Mouse (Mus musculus) heart, embryonic 10.5 days (tissue): Measurements from ENCODE around the gene Mical1. TPM values are rescaled to one million over a fixed set of nuclear protein-coding genes. Genes with fewer than 3 reads are reported as not detected.
"Not testable (repeated sequence)": the region's sequence is repeated elsewhere in the genome, so short reads cannot be mapped to it uniquely, and the experiment has no call there.

Experiments used
- DNase-seq: peaks from one replicate; pipeline ENCODE4 v3.0.0-alpha.2; 2017; ENCODE audit warnings: low spot score
- H3K27ac ChIP-seq: fragments of 300-500 bp; sonication (generic); 2 replicates; pipeline ENCODE4 v1.5.1; 2016; ENCODE audit warnings: mild to moderate bottlenecking
- H3K27me3 ChIP-seq: fragments of 300-500 bp; sonication (generic); 2 replicates; pipeline ENCODE4 v1.6.1; 2016; ENCODE audit warnings: mild to moderate bottlenecking; ENCODE audit not compliant: poor library complexity, insufficient read depth, severe bottlenecking
- H3K36me3 ChIP-seq: fragments of 300-500 bp; sonication (generic); 2 replicates; pipeline ENCODE4 v1.6.1; 2016; ENCODE audit warnings: mild to moderate bottlenecking, moderate library complexity
- H3K4me1 ChIP-seq: fragments of 300-500 bp; sonication (generic); 2 replicates; pipeline ENCODE4 v1.6.1; 2016; ENCODE audit warnings: mild to moderate bottlenecking
- H3K4me3 ChIP-seq: fragments of 300-500 bp; sonication (generic); 2 replicates; pipeline ENCODE4 v1.5.1; 2016; ENCODE audit warnings: mild to moderate bottlenecking, moderate library complexity
- H3K9me3 ChIP-seq: fragments of 300-500 bp; sonication (generic); 2 replicates; pipeline ENCODE4 v1.6.1; 2016; ENCODE audit warnings: mild to moderate bottlenecking, moderate library complexity
- WGBS: fragments of 180-500 bp; shearing (Covaris S2); methylation state at CpG from one replicate; pipeline ENCODE4 v1.1.7; 2016; 5-methylcytosine and 5-hydroxymethylcytosine counted together
- polyA plus RNA-seq: library from polyadenylated mRNA; unstranded; fragments of >200 nt; fragmentation: Nextera tagmentation; extraction: Ambion mirVana; gene quantifications from 2 replicates; pipeline ENCODE4 v1.2.1, GENCODE M21; 2016

Mical1 gene
- polyA plus RNA-seq, 1 experiment from 2014 or later: 48.8 TPM

- no peak overlapping the region for H3K27ac ChIP-seq
These were observed 6.3 kb downstream of the Mical1 start for GRCm38 (mm10) chr10:41482446-41482845.

GRCm38 (mm10) chr10:41485778-41486177 is 9.7 kb downstream of the Mical1 start:
- Histone ChIP-seq H3K27me3 (no peaks in the 10 kb centered on the region), H3K4me3 (no peak overlapping the region), H3K27ac (no peak overlapping the region), H3K4me1 (peaks cover 40% of the 10 kb centered on the region), H3K9me3 (no peaks in the 10 kb centered on the region), H3K36me3 (peaks cover 77% of the 10 kb centered on the region)
- 90% methylated on average over 16 of the region's 16 CpGs for WGBS
- no peak for DNase-seq

More at GRCm38 (mm10) chr10:41482446-41482845, 6.3 kb downstream of the Mical1 start:
- no peaks in the 10 kb centered on the region for H3K9me3 ChIP-seq
- H3K27me3 ChIP-seq: no peaks in the 10 kb centered on the region
- 81% methylated on average over 7 of the region's 7 CpGs for WGBS
- no peak for DNase-seq
- H3K36me3 ChIP-seq: peaks cover 91% of the 10 kb centered on the region
- H3K4me3 ChIP-seq: no peak overlapping the region
- peaks cover 41% of the 10 kb centered on the region for H3K4me1 ChIP-seq

- Histone ChIP-seq H3K36me3 (peaks cover 70% of the 10 kb centered on the region), H3K4me3 (no peak overlapping the region), H3K9me3 (no peaks in the 10 kb centered on the region), H3K4me1 (peaks cover 31% of the 10 kb centered on the region), H3K27me3 (no peaks in the 10 kb centered on the region), H3K27ac (no peak overlapping the region)
- 89% methylated on average over 14 of the region's 14 CpGs for WGBS
- no peak for DNase-seq
These were observed 10.5 kb downstream of the Mical1 start for GRCm38 (mm10) chr10:41486506-41487170.

DNA sequence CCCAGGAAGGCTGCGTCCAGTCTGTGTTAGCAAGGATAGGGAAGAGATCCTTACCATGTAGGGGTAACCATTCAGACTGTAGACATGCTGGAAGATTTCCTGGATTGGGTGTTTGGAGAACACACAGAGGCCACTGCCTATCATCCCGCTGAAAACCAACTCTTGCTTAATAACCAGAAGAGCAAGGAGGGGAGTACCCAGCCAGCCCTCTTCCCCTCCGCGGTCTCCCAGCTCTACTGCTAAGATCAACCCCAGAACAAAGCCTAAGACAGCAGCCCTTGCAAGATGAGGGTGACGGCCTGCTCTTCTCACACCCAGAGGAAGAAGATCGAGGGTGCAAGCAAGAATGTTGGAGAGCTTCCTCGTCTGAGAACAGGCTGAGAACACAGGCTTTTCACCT is 12.8 kb downstream of the Mical1 start:
- 48% methylated on average over 7 of the region's 7 CpGs for WGBS
- peak overlapping the region; percentile 92 for H3K27ac ChIP-seq
- DNase-seq: no peak

DNA sequence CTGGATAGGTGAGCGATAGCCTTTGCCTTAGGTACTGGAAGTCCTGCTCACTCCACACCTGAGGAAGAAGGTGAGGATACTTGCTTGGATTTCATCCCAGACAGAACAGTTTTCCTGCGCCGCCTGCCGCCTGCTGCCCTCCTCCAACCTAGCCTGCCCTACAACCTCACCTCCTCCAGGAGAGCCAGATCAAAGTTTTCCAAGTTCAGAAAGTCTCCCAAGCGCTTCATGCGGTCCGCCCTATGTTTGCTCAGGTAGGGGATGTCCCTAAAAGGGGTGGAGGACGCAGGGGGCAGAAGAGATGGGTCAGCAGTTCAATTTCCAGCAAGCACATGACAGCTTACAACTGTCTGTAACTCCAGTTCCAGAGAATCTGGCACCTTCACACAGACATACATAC is 13.2 kb downstream of the Mical1 start:
- Histone ChIP-seq H3K9me3 (no peaks in the 10 kb centered on the region), H3K27ac (peak overlapping the region; percentile 92), H3K4me3 (peak overlapping the region; percentile 77), H3K27me3 (no peaks in the 10 kb centered on the region), H3K4me1 (peaks cover 27% of the 10 kb centered on the region), H3K36me3 (peaks cover 44% of the 10 kb centered on the region)
- WGBS: 30% methylated on average over 8 of the region's 8 CpGs
- DNase-seq: no peak

More for the DNA sequence above, 12.8 kb downstream of the Mical1 start:
- no peaks in the 10 kb centered on the region for H3K9me3 ChIP-seq
- H3K4me3 ChIP-seq: peak overlapping the region; percentile 77
- H3K27me3 ChIP-seq: no peaks in the 10 kb centered on the region
- peaks cover 27% of the 10 kb centered on the region for H3K4me1 ChIP-seq
- peaks cover 48% of the 10 kb centered on the region for H3K36me3 ChIP-seq

DNA sequence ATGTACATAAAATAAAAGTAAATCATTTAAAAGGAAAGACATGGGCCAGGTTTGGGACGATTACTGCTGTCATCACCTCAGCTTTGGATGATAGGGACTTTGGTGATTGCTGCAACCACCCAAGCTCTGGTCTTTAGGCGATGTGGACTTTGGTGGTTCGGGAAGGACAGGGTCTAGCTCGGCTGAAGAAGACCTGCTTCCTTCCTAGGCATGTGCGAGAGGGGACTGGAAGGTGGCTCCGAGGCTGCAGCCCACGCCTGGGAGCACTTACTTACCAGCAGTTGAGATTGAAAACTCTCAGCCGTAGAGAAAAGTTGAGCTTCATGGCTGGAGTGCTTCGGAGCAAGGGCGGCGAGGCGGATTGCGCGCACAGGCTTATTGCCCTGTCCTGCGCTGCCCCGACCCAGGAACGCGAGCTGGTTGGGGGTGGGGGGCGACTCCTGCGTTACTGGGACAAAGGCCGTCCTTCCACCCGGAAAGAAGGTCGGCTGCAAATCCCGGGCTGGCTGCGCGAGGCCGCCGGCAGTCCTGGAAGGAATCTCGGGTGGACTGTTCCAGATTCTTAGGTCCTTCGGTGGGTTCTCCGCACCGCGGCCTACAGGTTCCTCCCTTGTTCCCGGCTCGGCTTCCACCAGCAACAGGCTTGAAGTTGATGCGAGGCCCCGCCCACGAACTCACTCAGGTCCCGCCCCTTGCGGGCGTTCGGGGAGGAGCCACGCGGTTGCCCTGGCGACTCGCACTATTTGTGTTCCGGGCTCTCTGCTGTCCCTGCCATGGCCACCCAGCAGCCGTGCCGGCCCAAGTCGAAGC is 13.8 kb downstream of the Mical1 start, which contains the start of the genes Smpd2 and Ppil6:
Gene Smpd2, minus strand, starts transcription at position 662 of the 810 bp plus-strand sequence.
Gene Ppil6, plus strand, starts transcription at position 732 of the 810 bp plus-strand sequence.
- Histone ChIP-seq H3K27me3 (no peaks in the 10 kb centered on the region), H3K27ac (peak within 1 kb of the TSS; percentile 92), H3K36me3 (peaks cover 38% of the 10 kb centered on the region), H3K4me1 (peaks cover 27% of the 10 kb centered on the region), H3K4me3 (peak within 1 kb of the TSS; percentile 77), H3K9me3 (no peaks in the 10 kb centered on the region)
- DNase-seq: peak; percentile 99
- under 1% methylated on average over 50 of the region's 50 CpGs for WGBS

DNA sequence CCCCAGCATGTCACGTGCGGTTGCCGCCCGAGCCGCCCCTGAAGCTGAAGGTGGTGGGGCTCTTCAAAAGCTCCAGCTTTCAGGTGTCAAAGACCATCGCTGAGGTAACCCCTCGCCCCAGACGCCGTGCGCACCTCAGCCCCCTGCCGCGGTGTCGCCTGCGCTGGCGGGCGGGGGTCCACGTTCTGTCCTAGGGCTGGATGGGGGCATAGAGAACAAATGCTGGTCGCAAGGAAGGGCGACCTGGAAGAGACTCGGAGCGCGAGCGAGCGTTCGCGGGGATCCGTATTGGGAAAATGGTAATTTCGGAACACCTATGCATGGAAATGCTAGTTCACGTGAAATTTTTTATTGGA is 14.4 kb downstream of the Mical1 start:
- H3K27me3 ChIP-seq: no peaks in the 10 kb centered on the region
- H3K9me3 ChIP-seq: no peaks in the 10 kb centered on the region
- peaks cover 32% of the 10 kb centered on the region for H3K36me3 ChIP-seq
- no peak for DNase-seq
- under 1% methylated on average over 29 of the region's 29 CpGs for WGBS
- peak overlapping the region; percentile 92 for H3K27ac ChIP-seq
- H3K4me1 ChIP-seq: peaks cover 27% of the 10 kb centered on the region
- H3K4me3 ChIP-seq: peak overlapping the region; percentile 77

DNA sequence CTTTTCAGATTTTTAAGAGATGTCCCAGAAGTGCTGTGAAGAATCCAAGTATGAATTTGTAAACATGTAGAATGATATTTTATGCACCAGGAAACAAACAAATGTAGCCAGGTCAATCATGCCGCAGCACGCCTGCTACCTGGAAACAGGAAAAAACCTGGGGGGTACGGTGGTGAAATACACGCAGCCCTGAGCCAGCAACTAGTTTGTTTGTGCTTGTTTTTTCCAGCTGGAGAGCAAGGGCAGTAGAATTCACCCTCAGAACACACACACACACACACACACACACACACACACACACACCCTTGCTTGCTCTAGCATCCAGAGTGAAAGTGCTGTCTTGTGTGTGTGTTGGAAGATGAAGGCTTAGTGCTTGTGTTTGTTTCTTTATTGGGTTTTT is 15.0 kb downstream of the Mical1 start:
- Histone ChIP-seq H3K27me3 (no peaks in the 10 kb centered on the region), H3K9me3 (no peaks in the 10 kb centered on the region), H3K4me3 (peak overlapping the region; percentile 77; the same call in 1 of the 2 replicates), H3K36me3 (peaks cover 26% of the 10 kb centered on the region), H3K27ac (no peak overlapping the region), H3K4me1 (peaks cover 27% of the 10 kb centered on the region)
- no peak for DNase-seq
- 55% methylated on average over 4 of the region's 4 CpGs for WGBS

DNA sequence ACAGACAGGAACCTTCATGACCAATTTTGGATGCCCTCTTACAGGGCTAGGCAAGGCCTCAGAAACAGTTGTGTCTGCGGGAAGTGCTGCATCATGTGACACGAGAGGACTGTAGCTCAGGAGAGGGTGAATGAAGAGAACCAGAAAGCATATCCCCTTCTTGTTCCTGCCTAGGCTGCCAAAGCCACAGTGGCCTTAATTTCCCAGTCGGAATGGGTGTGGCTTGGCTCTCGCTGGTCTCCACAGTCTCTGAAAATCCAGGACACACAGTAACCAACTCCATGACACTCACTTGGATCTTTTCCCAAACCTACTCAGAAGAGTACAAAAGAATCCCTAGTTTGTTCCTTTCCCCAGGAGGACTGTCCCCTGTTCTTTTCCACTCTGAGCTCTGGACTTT is 24.8 kb downstream of the Mical1 start:
- Histone ChIP-seq H3K9me3 (no peaks in the 10 kb centered on the region), H3K4me3 (no peak overlapping the region), H3K27ac (no peak overlapping the region), H3K4me1 (peaks cover 7% of the 10 kb centered on the region; the same call in 1 of the 2 replicates), H3K36me3 (no peaks in the 10 kb centered on the region), H3K27me3 (no peaks in the 10 kb centered on the region)
- no peak for DNase-seq
- 61% methylated on average over 4 of the region's 4 CpGs for WGBS

- H3K4me1 ChIP-seq: peaks cover 7% of the 10 kb centered on the region; the same call in 1 of the 2 replicates
- DNase-seq: no peak
- no peak overlapping the region for H3K4me3 ChIP-seq
- H3K9me3 ChIP-seq: no peaks in the 10 kb centered on the region
- H3K36me3 ChIP-seq: no peaks in the 10 kb centered on the region
- no peaks in the 10 kb centered on the region for H3K27me3 ChIP-seq
- WGBS: 88% methylated on average over 1 of the region's 1 CpGs
- no peak overlapping the region for H3K27ac ChIP-seq
These were observed 28.9 kb downstream of the Mical1 start for GRCm38 (mm10) chr10:41504996-41505395.

GRCm38 (mm10) chr10:41505446-41505845 is 29.3 kb downstream of the Mical1 start:
- WGBS: 6% methylated on average over 3 of the region's 3 CpGs
- not testable (repeated sequence) for H3K36me3 ChIP-seq, H3K27me3 ChIP-seq, H3K4me3 ChIP-seq, H3K27ac ChIP-seq, H3K4me1 ChIP-seq, H3K9me3 ChIP-seq
- peak; percentile 86 for DNase-seq

GRCm38 (mm10) chr10:41509160-41509559 is 33.0 kb downstream of the Mical1 start:
- Histone ChIP-seq H3K4me1 (no peaks in the 10 kb centered on the region), H3K27ac (no peak overlapping the region), H3K4me3 (no peak overlapping the region), H3K27me3 (no peaks in the 10 kb centered on the region), H3K36me3 (no peaks in the 10 kb centered on the region), H3K9me3 (no peaks in the 10 kb centered on the region)
- 27% methylated on average over 2 of the region's 2 CpGs for WGBS
- no peak for DNase-seq

- no peaks in the 10 kb centered on the region for H3K36me3 ChIP-seq
- H3K4me1 ChIP-seq: no peaks in the 10 kb centered on the region
- no peak overlapping the region for H3K4me3 ChIP-seq
- DNase-seq: no peak
- no peak overlapping the region for H3K27ac ChIP-seq
- WGBS: 71% methylated on average over 4 of the region's 4 CpGs
- no peaks in the 10 kb centered on the region for H3K9me3 ChIP-seq
- no peaks in the 10 kb centered on the region for H3K27me3 ChIP-seq
These were observed 38.2 kb downstream of the Mical1 start for GRCm38 (mm10) chr10:41514301-41514700.
